Mouse (Mus musculus): ENCODE measurements around the gene Lrmp.

Gene Lrmp

GRCm38 (mm10) chr6:145115476-145116097 is at the start of gene Lrmp:
Gene Lrmp, plus strand, starts transcription at chr6:145115653.
- in situ Hi-C loops (cut with MboI) = no loop called here

- in situ Hi-C loops (cut with MboI) = no loop called here
Measured at GRCm38 (mm10) chr6:145066416-145066815, 49.0 kb upstream of the Lrmp start.

DNA sequence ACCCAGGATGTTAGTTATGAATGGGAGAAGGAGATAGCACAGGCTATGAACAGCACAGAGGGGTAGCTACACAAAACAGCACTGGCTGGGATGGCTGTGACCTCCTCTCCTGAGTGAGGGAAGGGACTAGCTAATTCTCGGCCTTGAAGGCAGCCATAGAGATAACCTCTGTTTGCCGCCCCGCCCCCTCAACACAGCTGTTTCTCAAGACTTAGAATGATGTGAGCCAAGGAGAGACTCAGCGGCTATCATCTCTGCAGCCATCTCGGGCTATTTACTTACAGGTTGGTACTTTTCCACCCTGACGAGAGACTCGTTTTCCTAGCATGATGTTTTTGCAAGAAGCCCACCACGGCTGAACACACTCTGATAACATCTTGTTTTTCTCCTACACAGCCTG is 47.8 kb upstream of the Lrmp start:
- in situ Hi-C loops (cut with MboI) = no loop called here

DNA sequence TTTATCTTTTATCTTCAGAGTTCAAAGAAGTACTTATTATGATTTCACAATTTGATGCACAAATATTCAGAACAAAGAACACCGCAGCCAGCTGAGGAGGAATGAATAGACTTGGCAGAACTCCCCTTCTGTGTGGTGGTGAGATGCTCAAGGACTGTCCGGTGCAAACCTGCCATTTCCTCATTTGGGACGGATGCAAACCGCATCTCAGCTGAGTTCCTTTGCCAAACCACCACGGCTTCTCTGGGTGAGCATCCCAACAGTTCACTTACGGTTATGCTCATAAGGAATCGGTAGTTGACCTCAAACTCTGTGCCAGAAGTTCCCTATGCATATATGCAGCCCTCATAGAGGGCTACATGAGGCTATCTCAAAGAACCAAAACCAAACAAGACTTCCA is 46.1 kb upstream of the Lrmp start:
- in situ Hi-C loops (cut with MboI) = no loop called here

DNA sequence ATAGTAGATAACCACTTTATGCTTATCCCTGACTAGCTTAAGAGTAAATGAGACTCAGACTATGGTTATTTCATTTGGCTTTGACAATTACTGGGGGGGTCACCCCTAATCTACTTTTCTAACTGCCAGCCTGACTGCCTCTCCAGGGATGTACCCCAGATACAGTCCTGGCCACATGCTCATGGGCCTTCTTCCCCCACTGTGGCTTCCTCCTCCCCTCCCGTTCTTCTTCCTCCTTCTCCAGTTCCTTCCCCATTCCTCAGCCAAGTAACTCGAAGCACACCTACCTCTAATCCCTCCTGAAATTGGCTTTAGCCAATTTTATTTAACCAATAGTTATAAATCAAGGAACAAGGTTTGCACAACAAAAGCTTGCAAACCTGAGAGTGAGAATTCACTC is 45.5 kb upstream of the Lrmp start:
- in situ Hi-C loops (cut with MboI) = no loop called here

- in situ Hi-C loops (cut with MboI) = no loop called here
Measured at GRCm38 (mm10) chr6:145074461-145074860, 41.0 kb upstream of the Lrmp start.

- in situ Hi-C loops (cut with MboI) = no loop called here
Measured at GRCm38 (mm10) chr6:145075088-145075547, 40.3 kb upstream of the Lrmp start.

DNA sequence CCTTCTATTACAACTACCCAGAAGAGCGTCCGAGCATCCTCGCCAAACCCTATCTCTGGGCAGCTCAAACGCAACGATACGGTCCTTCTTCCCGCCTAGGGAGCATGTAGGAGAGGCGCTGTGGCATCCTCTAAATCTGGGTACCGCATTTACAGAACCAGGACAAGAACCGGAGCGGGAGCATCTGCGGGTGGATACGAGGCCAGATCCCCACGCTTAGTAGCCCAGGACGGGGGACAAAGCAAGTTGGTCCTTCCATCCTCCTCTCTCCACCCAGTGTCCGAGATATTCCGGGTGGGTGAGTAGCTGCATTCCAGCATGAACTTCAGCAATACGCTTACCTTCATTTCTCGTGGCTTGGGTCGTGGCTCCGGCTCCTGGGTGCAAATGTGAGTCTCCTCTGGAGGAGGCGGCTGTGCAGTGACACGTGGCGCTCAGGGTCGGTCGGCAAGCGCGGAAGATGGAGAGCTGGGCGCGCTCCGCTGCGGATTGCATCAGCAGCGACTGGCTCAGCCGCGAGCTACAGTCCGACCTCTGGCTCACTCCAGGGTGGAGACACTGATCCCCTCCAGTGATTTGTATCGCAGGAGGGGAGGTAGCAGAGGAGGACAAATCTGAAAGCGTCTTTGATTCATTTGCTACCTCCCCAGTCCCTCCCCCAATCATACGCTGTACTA is 39.8 kb upstream of the Lrmp start, which contains the start of gene Bcat1:
Gene Bcat1 (minus strand): TSS at position 637 of the 677 bp plus-strand sequence.
- in situ Hi-C loops (cut with MboI) = no loop called here

DNA sequence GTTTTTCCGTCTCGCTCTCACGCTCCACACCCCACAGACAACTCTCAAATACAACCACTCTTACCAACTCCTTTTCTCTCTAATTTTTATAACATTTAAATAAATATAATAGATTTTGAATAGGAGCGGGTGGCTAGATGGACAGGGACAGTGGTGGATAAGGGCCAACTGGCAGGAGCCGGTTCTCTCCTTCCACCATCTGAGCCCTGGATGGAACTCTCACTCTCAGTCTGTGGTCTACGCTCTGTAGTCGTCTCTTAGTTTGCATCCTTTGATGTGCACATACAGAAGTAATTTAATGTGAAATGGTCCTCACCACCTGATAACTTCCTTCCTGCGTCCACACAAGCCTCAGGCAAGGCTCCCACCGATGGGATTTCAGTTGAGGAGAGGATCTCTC is 39.2 kb upstream of the Lrmp start:
- in situ Hi-C loops (cut with MboI) = no loop called here

- in situ Hi-C loops (cut with MboI) = no loop called here
Measured at GRCm38 (mm10) chr6:145079087-145079759, 36.2 kb upstream of the Lrmp start.

DNA sequence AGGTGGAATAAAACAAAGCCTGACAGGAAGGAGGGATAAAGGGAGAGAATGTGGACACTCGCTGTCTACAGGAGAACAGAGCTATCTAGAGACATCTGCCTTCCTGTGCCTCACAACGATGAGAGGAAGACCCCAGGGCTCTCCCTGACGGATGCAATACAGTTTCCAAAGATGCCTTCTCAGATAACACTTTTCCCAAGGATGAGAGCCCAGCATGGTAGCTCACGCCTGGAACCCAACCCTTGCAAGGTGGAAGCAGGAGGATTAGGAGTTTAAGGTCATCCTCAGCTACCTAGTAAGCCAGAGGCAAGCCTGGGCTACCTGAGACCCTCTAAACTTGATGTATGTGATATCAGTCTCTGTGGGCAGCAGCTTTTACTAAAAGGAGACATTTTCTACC is 33.7 kb upstream of the Lrmp start:
- in situ Hi-C loops (cut with MboI) = no loop called here

DNA sequence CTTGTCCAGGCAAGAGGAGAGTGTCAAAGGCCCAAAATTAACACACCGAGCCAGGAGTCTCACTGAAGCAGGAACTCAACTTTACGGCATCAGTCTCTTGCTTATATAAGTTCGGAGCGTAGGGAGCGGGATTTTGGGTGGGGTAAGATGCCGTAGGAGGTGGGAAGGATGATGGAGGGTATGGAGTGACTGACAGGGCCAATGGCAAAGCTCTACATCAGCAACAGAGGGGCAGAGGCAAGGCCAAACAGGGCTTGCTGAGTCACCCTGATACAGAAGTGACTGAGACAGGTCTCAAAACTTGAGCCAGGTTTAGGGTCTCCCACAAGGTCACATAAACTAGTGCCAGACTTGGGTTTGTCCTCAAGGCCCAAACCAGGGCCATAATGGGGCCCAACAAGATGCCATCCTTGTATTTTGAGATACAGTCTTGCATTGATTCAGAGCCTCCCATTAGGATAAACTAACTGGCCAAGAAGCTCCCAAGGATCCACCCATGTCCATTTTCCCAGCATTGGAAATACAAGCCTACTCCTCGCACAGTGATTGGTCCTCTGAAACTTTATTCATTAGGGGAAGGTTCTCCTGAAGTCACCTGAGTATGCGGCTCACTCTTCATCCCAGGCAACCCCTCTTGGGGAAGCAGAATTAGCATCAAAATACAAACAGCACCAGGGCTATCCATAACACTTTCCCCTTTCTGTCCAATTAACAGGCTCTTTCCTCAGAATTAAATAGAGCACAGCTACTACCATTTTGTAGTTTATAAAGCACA is 30.9 kb upstream of the Lrmp start:
- in situ Hi-C loops (cut with MboI) = loop anchor here (5.0 kb wide), 1 partner anchor 103 kb away; no protein-coding TSS in a partner anchor

DNA sequence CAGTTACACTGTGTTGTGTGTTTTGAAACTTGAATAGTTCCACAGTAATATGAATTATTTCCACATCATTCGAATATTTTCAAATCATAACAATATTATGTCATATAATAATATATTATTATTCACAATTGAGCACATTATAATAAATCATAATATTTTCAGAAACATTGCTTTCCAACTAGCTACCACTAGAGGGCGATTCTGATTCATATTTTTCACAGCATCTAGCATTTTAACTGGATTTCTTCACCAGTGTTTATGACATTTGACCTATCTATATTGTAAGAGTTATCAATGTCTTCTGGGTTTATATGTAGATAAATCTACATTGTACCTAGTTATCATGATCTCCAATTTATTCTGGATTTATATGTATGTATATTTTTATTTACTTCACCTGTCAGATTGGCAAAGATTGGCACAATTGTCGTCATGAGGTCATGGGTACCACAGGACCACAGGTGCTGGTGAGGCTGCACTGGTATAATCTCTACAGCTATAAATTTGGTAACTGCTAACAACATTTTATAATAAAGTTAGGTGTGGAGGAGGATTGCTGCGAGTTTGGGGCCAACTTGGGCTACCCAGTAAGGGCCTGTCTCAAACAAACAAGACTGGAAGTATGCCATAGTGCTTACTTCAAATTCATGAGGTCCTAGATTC is 26.9 kb upstream of the Lrmp start:
- in situ Hi-C loops (cut with MboI) = loop anchor here (5.0 kb wide), 1 partner anchor 99 kb away; no protein-coding TSS in a partner anchor

GRCm38 (mm10) chr6:145089373-145089772 is 26.1 kb upstream of the Lrmp start:
- in situ Hi-C loops (cut with MboI) = loop anchor here (5.0 kb wide), 1 partner anchor 98 kb away; no protein-coding TSS in a partner anchor

DNA sequence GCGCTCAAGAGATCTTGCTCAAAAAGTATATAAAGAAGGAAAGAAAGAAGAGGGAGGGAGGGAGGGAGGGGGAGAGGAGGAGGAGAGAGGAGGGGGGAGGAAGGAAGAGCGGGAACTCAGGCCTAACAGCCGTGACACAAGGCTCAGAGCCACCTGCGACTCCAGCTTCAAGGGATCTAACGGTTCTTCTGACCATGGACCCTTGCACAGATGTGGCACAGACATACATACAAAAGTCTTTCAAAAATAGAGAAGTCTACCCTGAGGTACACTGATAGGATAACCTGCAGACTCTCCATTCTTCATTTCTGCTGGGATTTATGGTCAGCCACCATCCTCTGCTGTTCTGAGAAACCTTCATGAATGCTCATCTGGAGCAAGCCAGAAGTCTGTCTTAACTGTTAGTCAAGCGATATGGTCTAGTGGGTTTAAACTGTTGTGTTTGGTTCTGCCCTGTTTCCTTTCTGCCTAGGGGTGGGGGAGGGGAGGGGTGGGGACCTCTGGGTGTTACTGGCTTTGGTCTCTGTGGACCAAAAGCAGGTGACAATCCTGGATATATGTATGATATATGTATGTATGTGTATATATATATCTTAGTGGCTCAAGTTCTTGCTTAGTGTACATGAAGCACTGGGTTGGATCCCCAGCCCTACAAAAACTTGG is 25.1 kb upstream of the Lrmp start:
- in situ Hi-C loops (cut with MboI) = loop anchor here (5.0 to 10.0 kb wide), 2 partner anchors 37 to 254 kb away; no protein-coding TSS in a partner anchor

DNA sequence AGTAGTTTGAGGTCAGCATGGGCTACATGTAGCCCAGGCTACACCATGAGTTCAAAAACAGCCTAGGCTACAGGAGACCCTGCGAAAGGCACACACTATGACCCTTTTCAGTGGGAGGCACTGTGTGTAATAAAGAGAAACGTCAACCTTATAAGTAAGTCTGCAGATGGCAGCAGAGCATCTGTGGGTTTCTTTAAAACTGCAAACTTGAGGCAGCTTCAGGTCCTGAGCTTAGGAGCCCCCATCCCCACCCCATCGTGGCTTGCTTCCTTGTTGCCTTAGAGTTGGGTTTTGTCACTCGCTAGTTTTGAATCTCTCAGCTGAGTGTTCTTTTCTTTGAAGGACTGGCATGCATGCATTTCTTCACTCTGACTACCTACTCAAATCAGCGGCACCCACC is 24.5 kb upstream of the Lrmp start:
- in situ Hi-C loops (cut with MboI) = loop anchor here (5.0 to 10.0 kb wide), 2 partner anchors 36 to 254 kb away; no protein-coding TSS in a partner anchor

DNA sequence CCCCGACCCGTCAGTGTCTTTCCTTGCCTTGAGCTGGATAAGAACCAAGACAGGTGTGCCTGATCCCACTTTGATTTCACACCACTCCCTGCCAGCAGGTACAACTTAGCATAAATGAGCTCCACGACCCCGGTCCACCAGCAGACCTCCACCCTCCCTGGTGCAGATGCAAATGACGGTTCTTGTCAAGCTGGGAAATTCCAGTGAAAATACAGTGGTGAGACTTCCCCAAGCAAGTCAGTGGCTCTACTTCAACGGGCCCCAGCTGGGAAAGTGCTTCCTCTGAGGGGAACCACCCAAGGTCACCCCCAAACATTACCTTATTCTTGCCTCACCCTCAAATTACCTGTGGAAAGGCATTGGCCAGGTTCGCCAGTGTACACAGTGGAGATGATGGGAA is 23.5 kb upstream of the Lrmp start:
- in situ Hi-C loops (cut with MboI) = loop anchor here (5.0 to 10.0 kb wide), 2 partner anchors 35 to 253 kb away; no protein-coding TSS in a partner anchor

DNA sequence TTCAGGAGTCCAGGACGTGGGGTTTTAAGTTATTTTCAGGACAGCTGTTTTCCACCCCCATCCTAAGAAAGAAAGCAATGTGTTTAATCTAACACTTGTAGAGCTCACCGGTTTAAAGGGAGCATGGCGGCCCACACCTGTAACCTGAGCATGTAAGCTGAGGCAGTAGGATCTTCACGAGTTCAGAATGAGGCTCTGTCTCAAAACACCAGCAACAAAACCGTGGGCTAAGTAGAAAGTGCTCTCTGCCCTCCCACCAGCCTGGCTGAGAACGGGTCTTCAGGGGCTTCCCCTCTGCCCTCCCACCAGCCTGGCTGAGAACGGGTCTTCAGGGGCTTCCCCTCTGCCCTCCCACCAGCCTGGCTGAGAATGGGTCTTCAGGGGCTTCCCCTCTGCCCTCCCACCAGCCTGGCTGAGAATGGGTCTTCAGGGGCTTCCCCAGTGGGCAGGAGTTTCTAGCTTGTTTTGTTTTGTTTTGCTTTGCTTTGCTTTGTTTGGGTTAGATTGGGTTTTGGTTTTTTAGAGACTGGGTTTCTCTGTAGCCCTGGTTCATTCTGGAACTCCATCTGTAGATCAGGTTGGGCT is 22.3 kb upstream of the Lrmp start:
- in situ Hi-C loops (cut with MboI) = loop anchor here (5.0 to 10.0 kb wide), 2 partner anchors 34 to 252 kb away; no protein-coding TSS in a partner anchor

GRCm38 (mm10) chr6:145094431-145094830 is 21.0 kb upstream of the Lrmp start:
- in situ Hi-C loops (cut with MboI) = loop anchor here (5.0 to 10.0 kb wide), 2 partner anchors 33 to 250 kb away; no protein-coding TSS in a partner anchor

DNA sequence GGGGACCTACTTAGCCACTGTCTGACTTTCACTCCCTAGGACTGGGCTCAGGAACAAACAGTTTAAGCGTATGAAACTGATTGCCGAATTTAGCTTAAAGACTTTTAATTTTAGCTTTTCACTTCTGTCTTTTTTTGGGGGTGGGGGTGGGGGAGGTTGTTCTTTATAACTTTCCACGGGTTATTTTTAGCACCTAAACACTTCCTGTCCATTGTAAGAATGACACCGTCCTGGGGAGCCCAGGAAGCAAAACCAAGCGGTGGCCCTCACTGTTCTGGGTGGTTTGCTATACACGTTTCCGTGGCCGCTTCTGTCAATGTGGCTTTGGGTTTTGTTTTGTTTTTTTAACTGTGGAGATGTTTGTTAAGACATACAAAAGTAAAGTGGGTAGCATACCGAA is 14.5 kb upstream of the Lrmp start:
- in situ Hi-C loops (cut with MboI) = no loop called here

All from mature B cell (primary cell).